Mouse (Mus musculus) erythroid progenitor cell, adult 5-6 weeks (primary cell): Measurements from ENCODE around the gene Pak1. TPM values are rescaled to one million over a fixed set of nuclear protein-coding genes. Genes with fewer than 3 reads are reported as not detected.

ENCODE experiments used
- ATAC-seq: replicated peaks from 2 replicates; pipeline ENCODE4 v1.8.0; 2016; ENCODE audit warnings: moderate number of reproducible peaks, mild to moderate bottlenecking, moderate TSS enrichment, inconsistent platforms; ENCODE audit not compliant: poor library complexity, low FRiP score, severe bottlenecking
- total RNA-seq, 2 experiments: library from RNA; stranded (forward) in 1 of 2; stranded (reverse) in 1 of 2; fragments of 150-400 nt in 1 of 2; fragments of 186-747, 209-891 nt in 1 of 2; gene quantifications; 2 replicates each; pipeline versions ENCODE4 v1.2.3 to v1.2.4; 2015 to 2017; ENCODE audit warnings: low replicate concordance in 2 of 2

Gene Pak1
- total RNA-seq (2015; ENCODE audit: low replicate concordance) (5.0 and 16.2 TPM in 2 replicates), total RNA-seq (2017; ENCODE audit: low replicate concordance) (3.6 and 6.6 TPM in 2 replicates)

DNA sequence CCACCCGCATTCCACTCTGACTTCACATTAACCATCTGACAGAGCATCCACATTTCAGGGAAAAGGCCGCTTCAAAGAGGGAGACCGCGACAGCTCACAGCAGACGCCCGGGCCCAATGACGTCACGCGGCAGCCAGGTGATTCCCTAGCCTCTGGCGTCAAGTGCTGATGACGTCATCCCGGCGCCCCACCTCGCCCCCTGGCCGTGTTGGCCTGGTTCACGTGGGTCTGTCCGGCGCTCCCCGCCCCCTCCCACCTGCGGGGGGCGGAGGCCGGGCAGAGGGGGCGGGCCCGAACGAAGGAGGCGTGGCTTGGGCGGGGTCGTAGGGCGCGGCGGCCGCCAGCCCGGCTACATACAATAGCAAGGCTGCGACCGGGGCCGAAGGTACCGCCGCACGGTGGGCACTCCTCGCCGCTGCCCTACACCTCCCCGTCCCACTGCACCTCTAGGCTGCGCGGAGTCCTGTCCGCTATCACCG, at the start of gene Pak1:
Gene Pak1 (plus strand): TSS at position 352 of the 479 bp plus-strand sequence.
- peak; percentile 49 for ATAC-seq

DNA sequence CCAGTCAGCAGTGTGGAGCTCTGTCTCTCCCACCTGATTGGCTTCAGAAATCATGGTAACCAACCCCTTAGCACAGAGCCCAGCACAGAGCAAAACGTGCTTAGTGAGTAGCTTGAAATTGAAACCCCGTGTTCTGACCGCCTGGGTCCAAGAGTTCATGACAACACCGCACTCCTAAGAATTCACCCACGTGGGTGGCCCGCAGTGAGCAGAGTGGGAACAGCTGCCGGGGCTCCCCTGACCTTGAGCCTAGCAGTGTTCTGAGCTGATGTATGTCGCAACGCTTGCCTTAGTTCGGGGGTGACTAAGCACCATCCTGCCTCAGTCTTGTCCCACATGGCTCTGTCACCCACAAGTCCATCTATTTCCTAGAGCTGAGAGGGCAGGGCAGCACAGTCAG, 47.4 kb upstream of the Pak1 start:
- ATAC-seq: no peak

DNA sequence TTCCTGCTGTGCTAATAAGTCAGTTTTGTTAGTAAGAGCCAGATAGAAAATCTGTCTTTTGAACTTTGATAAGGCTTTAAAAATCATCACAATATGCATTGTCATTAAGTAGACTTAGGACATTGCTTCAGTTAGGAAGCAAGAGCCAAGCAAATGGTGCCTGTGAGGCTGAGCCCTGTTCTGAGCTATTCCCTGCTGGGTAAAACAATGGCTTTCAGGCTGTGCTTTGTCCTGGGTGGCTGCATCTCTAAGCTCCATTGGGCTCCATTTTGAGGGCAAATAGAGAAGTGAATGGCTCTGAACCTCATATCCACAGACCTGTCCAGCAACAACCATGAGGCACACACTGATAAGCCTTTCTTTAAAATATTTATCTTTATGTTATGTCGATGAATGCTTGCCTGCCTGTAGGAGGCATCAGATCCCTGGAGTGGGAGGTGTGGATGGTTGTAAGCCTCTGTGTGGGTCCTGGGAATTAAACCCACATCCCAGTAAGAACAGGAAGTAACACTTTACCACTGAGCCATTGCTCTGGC, 46.5 kb upstream of the Pak1 start:
- ATAC-seq: no peak

DNA sequence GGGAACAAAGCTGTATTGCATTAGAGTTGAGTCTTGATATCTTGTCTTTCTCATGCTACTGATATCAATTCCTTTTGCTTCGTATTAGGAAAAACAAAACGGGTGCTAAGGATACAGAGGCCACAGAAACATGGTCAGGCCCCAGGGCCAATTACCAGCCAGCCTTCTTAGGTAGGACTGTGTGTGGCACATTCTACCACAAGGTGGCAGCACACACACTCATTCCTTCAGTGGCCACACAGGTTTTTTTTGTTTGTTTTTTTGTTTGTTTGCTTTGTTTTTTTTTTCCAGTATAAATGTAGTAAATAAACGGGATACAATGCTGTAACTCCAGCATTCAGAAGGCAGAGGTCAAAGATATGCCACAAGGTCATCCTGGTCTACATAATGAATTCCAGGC, 43.0 kb upstream of the Pak1 start:
- ATAC-seq: no peak

DNA sequence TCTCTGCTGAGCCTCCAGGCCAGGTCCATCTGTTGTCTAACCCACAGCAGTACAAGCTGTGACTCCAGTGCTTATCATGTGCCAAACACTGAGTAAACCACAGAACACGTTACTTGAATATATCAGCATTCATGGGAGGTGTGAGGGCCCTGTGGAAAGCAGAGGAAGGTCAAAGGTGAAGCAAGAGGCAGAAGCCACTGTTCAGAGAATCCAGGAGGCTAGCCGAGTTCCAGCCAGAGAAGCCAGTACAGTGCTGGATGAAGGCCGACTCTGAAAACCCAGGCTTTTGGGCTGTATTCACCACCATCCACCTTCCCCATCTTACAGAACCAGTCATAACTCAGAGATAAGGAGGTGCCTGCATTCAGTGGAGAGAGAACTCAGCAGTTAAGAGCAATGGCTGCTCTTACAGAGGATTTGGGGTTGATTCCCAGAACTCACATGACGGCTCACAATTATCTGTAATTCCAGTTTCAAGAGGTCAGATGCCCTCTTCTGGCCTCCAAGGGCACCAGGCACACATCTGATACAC, 41.1 kb upstream of the Pak1 start:
- ATAC-seq: peak; percentile 54

DNA sequence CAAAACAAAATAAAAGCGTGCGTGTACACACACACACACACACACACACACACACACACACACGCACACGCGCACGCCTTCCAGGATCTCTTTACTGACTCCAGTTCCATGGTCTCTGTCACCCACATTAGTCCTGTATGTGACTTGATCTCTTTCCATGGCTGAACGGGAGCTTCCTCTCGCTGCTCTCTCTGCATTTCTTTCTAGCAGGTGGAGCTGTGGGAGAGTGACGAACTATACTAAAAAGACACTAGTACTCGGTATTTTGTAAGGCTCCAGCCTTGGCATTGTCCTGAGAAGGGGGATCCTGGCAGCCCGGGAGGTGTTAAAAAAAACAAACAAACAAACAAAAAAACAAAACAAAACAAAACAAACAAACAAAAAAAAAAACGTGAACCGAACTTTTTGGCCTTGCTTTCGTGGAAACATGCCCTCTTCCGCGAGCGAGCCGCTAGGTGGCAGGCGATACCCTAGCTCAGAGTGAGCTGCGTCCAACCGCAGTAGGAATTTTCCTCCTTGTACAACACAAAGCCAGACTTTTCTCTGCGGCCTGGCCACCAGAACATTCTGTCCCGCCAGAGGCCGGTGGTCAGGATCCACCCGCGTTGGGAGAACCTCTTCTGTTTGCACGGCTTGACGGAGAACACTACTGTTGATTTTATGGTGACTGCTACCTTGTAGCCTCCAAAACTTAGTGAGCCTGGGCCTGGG, 40.4 kb upstream of the Pak1 start:
- ATAC-seq: peak; percentile 77

DNA sequence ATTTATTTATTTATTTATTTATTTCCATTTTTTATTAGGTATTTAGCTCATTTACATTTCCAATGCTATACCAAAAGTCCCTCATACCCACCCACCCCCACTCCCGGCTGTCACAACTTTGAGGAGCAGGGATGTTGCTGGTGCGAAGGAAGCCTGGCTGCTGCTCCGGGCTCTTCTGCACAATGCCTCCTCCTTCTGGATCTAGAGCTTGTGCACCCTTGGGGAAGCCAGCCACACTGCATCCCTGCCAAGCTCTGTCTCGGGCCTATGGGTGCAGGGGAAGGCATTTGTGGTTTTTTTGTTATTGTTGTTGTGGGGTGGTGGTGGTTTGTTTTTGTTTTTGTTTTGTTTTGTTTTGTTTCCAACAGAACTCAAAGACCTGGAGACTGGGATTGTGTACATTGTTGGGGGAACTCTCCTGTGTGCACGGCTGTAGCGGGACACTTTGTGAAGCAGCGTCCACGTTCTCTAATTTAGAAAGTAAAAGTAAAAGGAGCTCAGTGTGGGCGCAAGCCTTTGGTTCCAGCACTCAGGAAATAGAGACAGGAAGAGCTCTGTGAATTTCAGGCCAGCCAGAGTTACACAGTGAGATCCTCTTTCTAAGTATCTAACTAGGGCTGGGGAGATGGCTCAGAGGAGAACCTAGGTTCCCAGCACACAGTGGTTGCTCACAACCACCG, 39.7 kb upstream of the Pak1 start:
- peak; percentile 36 for ATAC-seq

DNA sequence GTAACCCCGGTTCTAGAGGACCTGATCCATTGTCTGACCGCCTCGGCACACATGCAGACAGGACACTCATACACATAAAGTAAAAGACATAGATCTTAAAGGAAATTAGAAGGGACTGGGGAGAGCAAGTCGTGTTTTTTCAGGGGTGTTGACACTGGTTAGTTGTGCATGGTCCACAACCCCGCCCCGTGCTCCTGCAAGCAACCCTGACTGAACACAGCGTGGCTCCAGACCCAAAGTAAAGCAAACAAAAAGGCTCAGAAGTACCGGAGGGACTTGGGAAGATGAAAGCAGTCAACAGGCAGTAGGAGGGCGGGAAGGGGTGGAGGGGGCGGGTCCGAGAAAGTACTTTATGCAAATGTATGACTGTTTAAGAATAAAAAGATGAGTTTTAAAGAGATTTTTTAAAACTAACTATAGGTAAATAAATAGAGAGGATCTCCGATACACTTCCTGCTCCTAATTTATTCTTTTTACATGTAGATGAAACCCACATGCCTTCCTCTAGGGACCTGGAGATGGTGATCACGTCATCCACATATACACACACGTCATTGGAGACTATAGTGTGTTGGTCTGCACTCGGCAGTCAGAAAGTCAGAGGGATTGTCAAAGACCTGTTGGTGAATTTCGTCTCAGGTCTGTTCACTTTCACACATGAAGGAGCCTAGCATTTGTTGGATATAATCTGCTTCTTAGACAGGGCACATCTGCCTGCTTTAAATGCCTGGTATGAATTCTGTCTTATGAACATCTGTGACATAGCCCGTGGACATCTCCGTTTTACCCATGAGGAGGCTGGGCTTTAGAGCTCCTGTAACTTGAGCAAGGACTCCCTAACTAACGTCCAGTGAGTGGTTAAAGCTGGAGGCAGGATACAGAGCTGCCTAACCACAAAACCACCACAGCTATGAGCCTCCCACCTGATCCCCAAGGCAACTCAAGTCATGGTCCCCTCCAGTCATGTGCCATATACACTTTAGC, 38.8 kb upstream of the Pak1 start:
- peak; percentile 56 for ATAC-seq

DNA sequence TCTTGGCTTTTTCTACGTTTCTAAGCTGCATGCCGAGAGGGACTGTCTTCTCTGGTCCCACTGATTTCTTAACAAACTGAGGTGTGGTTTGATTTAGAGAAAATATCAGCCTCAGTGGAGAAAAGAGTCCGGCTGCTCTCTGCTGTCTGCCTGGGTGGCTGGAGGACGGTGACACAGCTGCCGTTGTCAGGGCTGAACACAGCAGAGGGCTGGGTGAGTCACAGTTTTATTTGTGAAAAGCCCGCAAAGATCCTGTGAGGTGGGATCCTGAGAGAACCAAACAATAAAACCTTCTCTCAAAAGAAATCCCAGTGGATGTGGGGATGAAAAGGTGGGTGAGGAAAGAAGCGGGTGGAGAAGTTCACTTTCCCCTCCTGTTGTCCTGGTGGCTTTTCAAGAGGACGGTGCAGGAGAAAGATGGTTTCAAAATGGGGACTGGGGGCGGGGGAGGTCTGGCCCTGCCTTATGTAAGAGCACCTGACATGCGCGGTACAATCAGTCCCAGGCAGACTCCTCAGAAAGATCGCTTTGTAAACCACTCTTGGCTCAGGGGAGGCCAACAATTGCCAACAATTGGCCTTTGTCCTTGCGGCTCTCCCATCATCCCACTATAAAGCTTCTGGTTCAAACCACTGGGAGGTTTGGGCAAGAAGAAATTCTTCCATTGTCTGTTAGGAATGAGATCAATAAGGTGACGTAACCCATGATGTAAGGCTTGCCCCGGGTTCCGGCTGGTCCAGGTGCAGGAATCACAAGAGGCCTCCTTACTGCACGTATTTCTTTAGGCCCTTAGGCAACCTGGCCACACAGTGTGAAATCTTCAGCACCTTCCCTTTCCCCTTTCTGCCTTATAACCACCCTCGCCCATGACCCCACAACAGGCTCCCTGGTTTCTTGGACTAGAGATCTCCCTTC, 31.1 kb upstream of the Pak1 start:
- no peak for ATAC-seq

DNA sequence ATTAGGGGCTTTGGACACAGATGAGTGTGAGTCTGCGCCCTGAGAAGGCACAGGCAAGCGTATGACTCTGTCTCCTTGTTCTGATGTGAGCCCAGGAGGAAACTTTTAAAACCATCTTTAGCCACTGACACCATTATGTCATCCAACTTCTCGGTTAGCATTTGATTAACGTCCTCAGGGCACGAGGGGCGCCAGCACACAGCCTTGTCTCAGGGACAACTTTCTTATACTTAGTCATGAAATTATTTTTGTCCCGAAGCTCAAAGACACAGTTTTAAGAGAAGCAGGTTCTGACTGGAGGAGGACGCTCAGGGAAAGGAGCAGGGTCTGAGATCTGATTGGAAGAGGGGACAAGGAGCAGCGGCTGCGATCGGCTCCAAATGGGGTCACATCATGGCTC, 23.8 kb upstream of the Pak1 start:
- ATAC-seq: no peak

DNA sequence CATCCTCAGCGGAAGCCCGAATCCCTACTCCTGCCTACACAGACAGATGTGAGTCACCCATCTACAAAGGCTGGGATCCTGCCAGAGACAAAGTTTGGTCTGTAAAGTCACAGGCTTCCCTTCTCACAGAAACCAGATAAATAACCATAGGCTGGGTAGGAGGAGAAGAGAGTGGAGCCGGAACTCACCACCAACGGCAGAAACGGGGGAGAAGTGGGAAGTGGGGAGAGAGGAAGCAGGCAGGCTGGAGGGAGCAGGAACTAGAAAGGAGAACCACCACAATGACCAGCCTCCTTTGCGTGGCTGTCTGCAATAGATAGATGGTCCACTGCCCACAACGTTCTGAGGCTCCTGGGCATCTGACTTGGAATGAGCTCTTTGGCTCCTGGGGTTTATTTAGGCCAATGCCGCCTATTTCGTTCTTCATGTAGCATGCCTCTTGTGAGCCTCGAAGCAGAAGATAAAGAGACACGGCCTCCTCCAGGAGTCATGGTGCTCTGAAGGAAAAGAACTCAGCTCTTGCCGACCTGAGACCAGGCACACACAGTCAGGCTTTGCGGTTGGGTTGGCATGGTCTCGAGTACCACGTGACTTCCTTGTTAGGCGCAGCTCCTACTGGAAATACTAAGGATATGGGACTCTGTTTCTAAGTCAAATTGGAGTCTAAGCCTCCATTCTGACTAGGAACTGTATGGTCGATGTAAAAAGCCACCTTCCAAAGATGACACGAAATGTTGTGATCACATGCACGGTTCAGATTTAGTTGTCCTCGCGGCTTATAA, 23.0 kb upstream of the Pak1 start:
- no peak for ATAC-seq

DNA sequence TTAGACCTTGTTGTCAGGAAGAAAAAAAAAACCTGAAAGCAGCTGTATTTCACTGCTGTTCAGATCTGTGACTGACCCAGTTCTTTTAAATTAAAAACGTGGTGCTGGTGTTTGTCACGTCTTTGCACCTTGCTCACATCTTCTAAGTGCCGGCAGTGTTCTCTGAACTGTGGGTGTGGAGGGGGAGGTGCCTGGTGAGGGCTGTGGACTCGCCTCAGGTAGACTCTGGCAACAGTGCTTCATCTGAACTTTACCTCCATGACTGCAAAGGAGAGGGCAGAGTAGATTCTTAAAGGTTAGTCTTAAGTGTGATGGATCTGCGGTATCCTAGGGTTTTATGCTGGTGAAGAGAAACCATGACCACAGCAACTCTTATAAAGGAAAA, 22.4 kb upstream of the Pak1 start:
- ATAC-seq: no peak

DNA sequence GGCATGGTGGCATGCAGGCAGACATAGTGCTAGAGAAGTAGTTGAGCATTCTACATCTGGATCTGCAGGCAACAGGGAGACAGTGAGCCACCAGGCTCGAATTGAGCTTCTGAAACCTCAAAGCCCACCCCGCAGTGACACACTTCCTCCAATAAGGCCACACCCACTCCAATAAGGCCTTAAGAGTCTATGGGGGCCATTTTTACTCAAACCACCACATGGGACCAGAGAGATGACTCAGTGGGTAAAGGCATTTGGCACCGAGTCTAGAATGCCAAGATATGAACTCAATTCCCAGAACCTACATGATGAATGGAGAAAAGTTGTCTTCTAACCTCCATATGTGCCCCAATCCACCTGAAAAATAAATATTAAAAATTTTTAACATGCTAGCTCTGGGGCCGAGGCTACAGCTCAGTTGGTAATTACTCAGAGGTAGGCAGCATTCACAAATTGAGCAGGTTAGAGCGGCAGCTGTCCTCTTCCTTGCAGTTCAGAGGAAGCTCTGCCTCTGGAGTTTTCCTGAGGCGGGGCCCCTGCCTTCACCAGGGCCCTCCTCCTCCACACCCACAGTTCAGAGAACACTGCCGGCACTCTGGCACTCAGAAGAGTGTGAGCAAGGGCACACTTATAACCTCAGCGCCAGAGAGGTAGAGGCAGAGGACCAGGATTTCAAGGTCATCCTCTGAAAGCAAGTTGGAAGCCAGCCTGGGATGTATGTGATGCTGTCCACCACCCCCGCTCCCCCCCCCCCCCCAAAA, 21.8 kb upstream of the Pak1 start:
- ATAC-seq: no peak

DNA sequence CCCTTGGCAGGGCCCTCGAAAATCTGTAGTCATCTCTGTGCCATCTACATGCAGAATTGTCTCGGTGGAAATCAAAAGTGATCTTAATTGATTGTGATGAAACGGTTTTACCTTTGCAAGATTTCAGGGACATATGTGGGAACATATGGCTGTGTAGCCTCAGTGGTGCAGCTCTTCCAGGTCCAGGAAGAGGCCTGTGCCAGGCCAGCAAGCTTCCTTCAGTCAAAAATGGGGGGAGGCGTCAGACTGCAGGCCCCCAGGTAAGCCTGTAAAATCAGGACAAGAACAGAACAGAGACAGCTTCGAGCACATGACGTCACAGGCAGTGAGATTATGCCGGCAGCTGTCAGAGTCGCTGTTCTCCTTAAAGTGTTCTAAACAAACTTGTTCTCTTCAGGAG, 20.5 kb upstream of the Pak1 start:
- ATAC-seq: no peak

DNA sequence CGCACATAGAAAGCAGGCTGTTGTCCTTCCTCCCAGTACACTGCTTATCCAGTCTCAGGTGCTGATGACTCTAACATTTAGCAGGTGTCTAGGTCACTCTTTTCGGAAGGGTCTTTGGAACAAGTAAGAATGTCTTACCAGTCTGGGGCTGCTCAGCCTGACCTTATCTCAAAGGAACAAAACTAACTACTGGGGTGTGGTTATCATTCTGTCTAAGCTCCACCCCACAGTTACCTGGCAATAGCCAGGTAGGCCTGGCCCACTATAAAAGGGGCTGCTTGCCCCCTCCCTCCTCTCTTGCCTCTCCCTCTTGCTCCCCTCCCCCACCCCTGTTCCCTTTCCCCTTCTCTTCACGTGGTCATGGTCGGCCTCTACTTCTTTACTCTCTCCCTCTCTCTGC, 19.3 kb upstream of the Pak1 start:
- no peak for ATAC-seq

DNA sequence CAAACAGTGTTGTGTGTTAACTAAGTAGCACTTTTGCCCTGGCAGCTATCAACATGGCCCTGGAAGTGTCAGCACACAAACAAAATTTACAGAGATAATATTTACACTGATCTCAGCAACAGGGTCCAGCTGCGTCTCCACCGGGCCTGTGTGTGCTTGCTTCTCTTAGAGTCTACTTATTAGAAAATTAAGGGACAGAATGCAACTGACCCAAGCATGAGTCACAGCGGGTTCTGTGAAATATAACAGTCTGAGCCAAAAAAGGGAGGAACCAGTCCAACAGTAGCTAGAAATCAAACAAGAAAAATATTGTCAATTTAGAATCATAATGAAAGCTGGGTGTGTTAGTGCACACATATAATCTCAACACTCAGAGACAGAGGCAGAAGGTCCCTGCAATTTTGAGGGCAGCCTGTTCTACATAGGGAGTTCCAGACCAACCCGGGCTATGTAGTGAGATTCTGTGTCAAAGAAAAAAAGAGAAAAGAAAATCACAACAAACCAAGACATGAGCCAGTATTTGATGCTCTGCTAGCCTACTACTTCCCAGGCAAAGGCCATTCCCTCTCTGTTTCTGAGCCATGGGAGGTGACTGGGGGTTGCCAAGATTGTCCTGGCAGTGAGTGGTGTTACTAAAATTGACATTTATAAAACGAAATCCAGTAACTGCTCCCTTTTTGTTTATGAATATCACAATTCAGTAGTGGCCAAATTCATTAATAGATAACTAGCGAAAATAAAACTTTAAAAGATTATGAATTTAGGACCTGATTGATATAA, 17.3 kb upstream of the Pak1 start:
- ATAC-seq: no peak

DNA sequence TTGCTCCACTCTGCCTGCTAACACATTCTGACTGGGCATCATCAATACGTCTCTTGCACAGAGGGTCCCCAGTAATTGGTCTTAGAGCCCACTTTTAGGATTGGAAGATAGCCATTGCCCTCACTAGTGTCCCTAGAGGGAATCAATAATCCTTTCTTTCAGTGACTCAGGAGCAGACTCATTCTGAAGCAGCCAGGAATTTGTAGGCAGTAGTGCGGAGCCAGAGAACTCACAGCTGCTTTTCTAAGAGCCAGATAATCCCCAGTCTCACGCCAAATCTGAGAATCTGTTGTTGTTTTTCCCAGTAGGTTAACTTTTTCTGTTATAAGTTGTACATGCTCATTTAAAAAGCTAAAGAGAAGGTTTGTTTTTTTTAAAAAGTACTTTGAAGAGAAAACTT, 13.0 kb upstream of the Pak1 start:
- no peak for ATAC-seq
